Mouse (Mus musculus) olfactory bulb, adult 2 months (tissue): ENCODE results near the gene Tgoln1.

Experiments used
- CTCF ChIP-seq: fragments of 200-500 bp; IDR thresholded peaks from 2 replicates; pipeline ENCODE4 v1.5.1; 2012; ENCODE audit warnings: low read depth, mild to moderate bottlenecking, low read length, moderate library complexity; ENCODE audit not compliant: insufficient read depth
- POLR2A ChIP-seq: fragments of 200-500 bp; IDR thresholded peaks from 2 replicates; pipeline ENCODE4 v1.6.1; 2012; ENCODE audit warnings: mild to moderate bottlenecking, low read depth, low read length, moderate library complexity; ENCODE audit not compliant: insufficient read depth

GRCm38 (mm10) chr6:72562894-72563293 is 53.9 kb downstream of the Tgoln1 start:
- TF ChIP-seq CTCF (no peak), POLR2A (no peak)
